Mouse (Mus musculus) liver, adult 2 months (tissue): ENCODE results near the gene Jaml.

Experiments used
- CTCF ChIP-seq: fragments of 200-500 bp; IDR thresholded peaks from 2 replicates; pipeline ENCODE4 v1.5.1; 2011; ENCODE audit warnings: low read depth, low read length, control low read depth
- POLR2A ChIP-seq: fragments of 200-500 bp; IDR thresholded peaks from 2 replicates; pipeline ENCODE4 v1.6.1; 2011; ENCODE audit warnings: low read length, control low read depth; ENCODE audit not compliant: insufficient read depth; ENCODE audit errors: extremely low read depth

- TF ChIP-seq POLR2A (no peak), CTCF (no peak)
These were observed 48.0 kb downstream of the Jaml start for GRCm38 (mm10) chr9:45126941-45127340.
